Mouse (Mus musculus) ES-Bruce4 (cell line): Measurements from ENCODE around the gene Elfn1.

ENCODE experiments used
- CTCF ChIP-seq: IDR thresholded peaks from one replicate; pipeline ENCODE4 v1.8.1; 2011; ENCODE audit warnings: low read depth, low read length
- EP300 ChIP-seq: IDR thresholded peaks from 2 replicates; pipeline ENCODE4 v1.6.1; 2011; ENCODE audit warnings: low read depth, low read length; ENCODE audit not compliant: insufficient read depth
- POLR2A ChIP-seq: IDR thresholded peaks from one replicate; pipeline ENCODE4 v1.8.1; 2011; ENCODE audit warnings: low read length; ENCODE audit not compliant: insufficient read depth

DNA sequence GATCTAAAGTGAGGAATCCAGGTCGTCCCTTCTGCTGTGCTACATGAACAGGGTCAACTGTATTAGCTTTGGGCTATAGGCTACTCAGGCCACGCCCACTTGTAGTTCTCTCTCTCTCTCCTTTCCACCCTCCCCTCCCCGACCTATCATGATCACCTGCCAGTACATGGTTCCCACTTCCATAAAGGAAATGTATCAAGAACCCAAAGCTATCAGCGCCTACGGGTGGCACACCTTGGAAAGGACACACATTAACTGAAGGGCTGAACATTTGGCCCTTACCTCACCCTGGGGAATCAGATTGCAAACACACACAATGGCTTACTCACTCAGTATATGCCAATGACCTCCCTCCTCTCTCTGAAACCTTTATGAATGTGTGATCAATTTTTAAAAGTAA, 28.0 kb upstream of the Elfn1 start:
- TF ChIP-seq POLR2A: no peak
- TF ChIP-seq CTCF: no peak
- TF ChIP-seq EP300: no peak
